Mouse (Mus musculus): ENCODE results near the gene Wdr83os. TPM values are rescaled to one million over a fixed set of nuclear protein-coding genes. Genes with fewer than 3 reads are reported as not detected.

Gene Wdr83os
- polyA plus RNA-seq, 1 experiment = 166 TPM

DNA sequence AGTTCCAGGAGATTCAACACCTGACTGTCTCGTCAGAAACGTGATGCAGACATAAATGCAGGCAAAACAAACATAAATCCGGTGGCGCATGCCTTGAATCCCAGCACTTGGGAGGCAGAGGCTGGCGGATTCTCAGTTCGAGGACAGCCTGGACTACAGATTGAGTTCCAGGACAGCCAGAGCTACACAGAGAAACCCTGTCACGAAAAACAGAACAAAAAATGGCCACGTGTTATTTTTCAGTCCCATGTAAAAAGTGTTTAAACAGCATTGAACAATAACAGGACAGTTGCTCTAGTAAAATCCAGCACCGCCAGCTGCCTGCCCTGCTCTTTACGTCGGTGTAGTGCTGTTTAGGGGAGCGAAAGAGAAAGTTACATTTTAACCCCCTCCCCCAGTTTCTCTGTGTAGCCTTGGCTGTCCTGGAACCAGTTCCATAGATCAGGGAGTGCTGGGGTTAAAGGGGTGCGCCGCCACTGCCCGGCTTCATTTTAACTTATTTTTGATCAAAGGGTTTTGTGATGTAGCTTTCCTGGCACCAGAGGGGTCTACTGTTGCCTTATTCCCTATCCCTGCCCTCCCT, 44.7 kb upstream of the Wdr83os start:
- peak overlapping the region; percentile 94 for H3K4me2 ChIP-seq (ENCODE audit: low read depth)
- peak overlapping the region; percentile 42 for H3ac ChIP-seq (ENCODE audit: control insufficient read depth, insufficient read length)
- H3K36me3 ChIP-seq (ENCODE audit: control insufficient read depth, insufficient read depth) = peaks cover 19% of the 10 kb centered on the region
- H3K79me2 ChIP-seq (ENCODE audit: control insufficient read depth, insufficient read depth) = peaks cover 42% of the 10 kb centered on the region
- TF ChIP-seq USF1 (IDR thresholded peaks at IDR 0.05; ENCODE audit: low read depth) = peak; percentile 15
- TF ChIP-seq POLR2AphosphoS2 (IDR thresholded peaks at IDR 0.05; ENCODE audit: insufficient read length, low read depth) = peak; percentile 44
- no peak for TF ChIP-seq POLR2A (IDR thresholded peaks at IDR 0.05; ENCODE audit: insufficient read length, low read depth)
- H3K27me3 ChIP-seq (ENCODE audit: control insufficient read depth, insufficient read depth, insufficient read length) = no peaks in the 10 kb centered on the region
- peak overlapping the region; percentile 95 for H3K4me3 ChIP-seq

DNA sequence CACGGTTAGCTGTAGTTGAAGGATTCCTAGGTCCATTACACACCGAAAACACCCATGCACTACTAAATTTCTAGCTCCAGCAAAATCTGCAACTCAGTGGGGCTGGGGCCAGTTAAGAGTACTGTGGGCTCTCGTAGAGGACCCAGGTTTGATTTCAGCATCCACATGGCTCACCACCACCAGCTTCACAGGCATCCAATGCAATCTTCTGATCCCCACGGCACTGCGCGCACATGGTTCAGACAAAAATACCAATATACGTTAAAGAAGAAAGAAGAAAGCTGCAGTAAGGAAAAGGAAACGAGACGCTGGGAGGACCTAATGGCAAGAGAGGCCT, 44.2 kb upstream of the Wdr83os start:
- Histone ChIP-seq H3K27me3 (ENCODE audit: control insufficient read depth, insufficient read depth, insufficient read length) (no peaks in the 10 kb centered on the region), H3K79me2 (ENCODE audit: control insufficient read depth, insufficient read depth) (peaks cover 47% of the 10 kb centered on the region), H3ac (ENCODE audit: control insufficient read depth, insufficient read length) (peak overlapping the region; percentile 42), H3K4me3 (peak overlapping the region; percentile 95), H3K36me3 (ENCODE audit: control insufficient read depth, insufficient read depth) (peaks cover 22% of the 10 kb centered on the region), H3K4me2 (ENCODE audit: low read depth) (peak overlapping the region; percentile 94)
- TF ChIP-seq MAX (IDR thresholded peaks at IDR 0.05; ENCODE audit: low read depth) = no peak
- TF ChIP-seq MYOG (IDR thresholded peaks at IDR 0.05; ENCODE audit: control insufficient read depth in 1 of 3, insufficient read depth in 1 of 3, insufficient read length in 2 of 3, low read depth in 2 of 3) = no peak
- no peak for TF ChIP-seq POLR2AphosphoS2 (IDR thresholded peaks at IDR 0.05; ENCODE audit: insufficient read length, low read depth)
- no peak for TF ChIP-seq POLR2A (IDR thresholded peaks at IDR 0.05; ENCODE audit: insufficient read length, low read depth)
- TF ChIP-seq TCF12 (IDR thresholded peaks at IDR 0.05; ENCODE audit: insufficient read depth, poor library complexity, severe bottlenecking) = no peak
- no peak for TF ChIP-seq TCF3 (IDR thresholded peaks at IDR 0.05; ENCODE audit: insufficient read length, low read depth)

DNA sequence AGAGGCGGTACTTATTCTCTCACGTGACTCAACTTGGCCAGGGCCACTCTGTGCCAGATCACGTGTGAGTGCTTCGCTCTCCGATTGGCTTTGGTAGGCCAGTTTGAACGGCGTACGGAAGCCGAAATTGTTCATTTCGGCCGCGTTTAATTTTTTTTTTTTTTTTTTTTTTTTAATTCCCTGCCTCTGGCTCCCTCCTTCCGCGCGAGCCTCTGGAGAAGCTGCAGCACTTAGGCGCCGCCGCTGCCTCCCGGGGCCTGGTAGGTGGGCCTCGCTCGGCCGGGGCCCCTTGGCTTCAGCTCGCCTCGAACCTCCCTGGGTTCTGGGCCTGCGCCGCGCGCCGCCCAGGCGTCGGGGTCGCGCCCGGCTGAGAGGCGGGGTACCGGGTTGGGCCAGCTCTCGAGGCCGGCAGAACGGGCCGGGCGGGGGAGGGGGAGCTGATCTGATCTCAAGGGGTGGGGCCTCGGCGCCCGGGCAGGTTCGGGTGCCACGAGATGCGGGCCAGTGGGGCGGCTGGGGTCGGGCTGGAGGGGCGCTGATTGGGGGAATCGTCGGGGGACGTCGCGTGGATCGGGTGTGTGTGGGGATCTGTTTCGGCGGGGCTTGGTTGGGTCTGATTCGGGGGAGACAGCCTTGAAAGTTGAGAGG, 43.7 kb upstream of the Wdr83os start, which contains the start of gene Tnpo2:
Gene Tnpo2 (plus strand): TSS at position 198 of the 648 bp plus-strand sequence.
- Histone ChIP-seq H3K4me2 (ENCODE audit: low read depth) (peak within 1 kb of the TSS; percentile 94), H3ac (ENCODE audit: control insufficient read depth, insufficient read length) (peak within 1 kb of the TSS; percentile 42), H3K27me3 (ENCODE audit: control insufficient read depth, insufficient read depth, insufficient read length) (no peaks in the 10 kb centered on the region), H3K36me3 (ENCODE audit: control insufficient read depth, insufficient read depth) (peaks cover 22% of the 10 kb centered on the region), H3K4me3 (peak within 1 kb of the TSS; percentile 95), H3K79me2 (ENCODE audit: control insufficient read depth, insufficient read depth) (peaks cover 52% of the 10 kb centered on the region)
- TF ChIP-seq POLR2AphosphoS2 (IDR thresholded peaks at IDR 0.05; ENCODE audit: insufficient read length, low read depth) (peak; percentile 82), USF1 (IDR thresholded peaks at IDR 0.05; ENCODE audit: low read depth) (peak; percentile 97), MYOD1 (IDR thresholded peaks at IDR 0.05; ENCODE audit: control insufficient read depth in 1 of 3, insufficient read length in 2 of 3, low read depth in 2 of 3) (no peak), MAX (IDR thresholded peaks at IDR 0.05; ENCODE audit: low read depth) (no peak), E2F4 (IDR thresholded peaks at IDR 0.05; ENCODE audit: insufficient read depth) (peak; percentile 25), SRF (IDR thresholded peaks at IDR 0.05; ENCODE audit: control insufficient read depth, insufficient read length, low read depth) (no peak), TCF12 (IDR thresholded peaks at IDR 0.05; ENCODE audit: insufficient read depth, poor library complexity, severe bottlenecking) (no peak), CEBPB (IDR thresholded peaks at IDR 0.05; ENCODE audit: insufficient read depth, poor library complexity, severe bottlenecking) (no peak), MYOG (IDR thresholded peaks at IDR 0.05; ENCODE audit: control insufficient read depth in 1 of 3, insufficient read depth in 1 of 3, insufficient read length in 2 of 3, low read depth in 2 of 3) (peak in 1 of 3 experiments; percentile 3), POLR2A (IDR thresholded peaks at IDR 0.05; ENCODE audit: insufficient read length, low read depth) (peak; percentile 55), TCF3 (IDR thresholded peaks at IDR 0.05; ENCODE audit: insufficient read length, low read depth) (no peak), REST (IDR thresholded peaks at IDR 0.05; ENCODE audit: insufficient read depth, insufficient read length) (no peak)

DNA sequence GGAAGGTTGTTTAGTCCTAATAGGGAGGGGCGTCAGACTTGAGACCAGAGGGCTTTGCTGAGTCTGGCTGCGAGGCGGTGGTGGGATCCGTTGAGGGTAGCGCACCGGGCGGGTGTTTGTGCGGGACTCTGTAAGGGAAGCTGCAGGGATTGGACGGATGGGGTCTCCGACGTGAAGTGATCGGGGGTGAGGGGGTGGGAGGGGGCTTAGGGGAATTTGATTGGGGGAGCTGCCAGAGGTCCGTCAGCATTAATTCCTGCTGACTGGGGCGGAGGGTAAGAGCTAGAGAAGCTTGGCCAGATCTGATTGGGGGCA, 43.2 kb upstream of the Wdr83os start:
- H3K4me3 ChIP-seq = peak overlapping the region; percentile 95
- H3K4me2 ChIP-seq (ENCODE audit: low read depth) = peak overlapping the region; percentile 70
- no peaks in the 10 kb centered on the region for H3K27me3 ChIP-seq (ENCODE audit: control insufficient read depth, insufficient read depth, insufficient read length)
- H3K36me3 ChIP-seq (ENCODE audit: control insufficient read depth, insufficient read depth) = peaks cover 26% of the 10 kb centered on the region
- TF ChIP-seq MYOG (IDR thresholded peaks at IDR 0.05; ENCODE audit: control insufficient read depth in 1 of 3, insufficient read depth in 1 of 3, insufficient read length in 2 of 3, low read depth in 2 of 3) (no peak), TCF12 (IDR thresholded peaks at IDR 0.05; ENCODE audit: insufficient read depth, poor library complexity, severe bottlenecking) (no peak), CEBPB (IDR thresholded peaks at IDR 0.05; ENCODE audit: insufficient read depth, poor library complexity, severe bottlenecking) (no peak)
- peaks cover 52% of the 10 kb centered on the region for H3K79me2 ChIP-seq (ENCODE audit: control insufficient read depth, insufficient read depth)
- peak overlapping the region; percentile 42 for H3ac ChIP-seq (ENCODE audit: control insufficient read depth, insufficient read length)

DNA sequence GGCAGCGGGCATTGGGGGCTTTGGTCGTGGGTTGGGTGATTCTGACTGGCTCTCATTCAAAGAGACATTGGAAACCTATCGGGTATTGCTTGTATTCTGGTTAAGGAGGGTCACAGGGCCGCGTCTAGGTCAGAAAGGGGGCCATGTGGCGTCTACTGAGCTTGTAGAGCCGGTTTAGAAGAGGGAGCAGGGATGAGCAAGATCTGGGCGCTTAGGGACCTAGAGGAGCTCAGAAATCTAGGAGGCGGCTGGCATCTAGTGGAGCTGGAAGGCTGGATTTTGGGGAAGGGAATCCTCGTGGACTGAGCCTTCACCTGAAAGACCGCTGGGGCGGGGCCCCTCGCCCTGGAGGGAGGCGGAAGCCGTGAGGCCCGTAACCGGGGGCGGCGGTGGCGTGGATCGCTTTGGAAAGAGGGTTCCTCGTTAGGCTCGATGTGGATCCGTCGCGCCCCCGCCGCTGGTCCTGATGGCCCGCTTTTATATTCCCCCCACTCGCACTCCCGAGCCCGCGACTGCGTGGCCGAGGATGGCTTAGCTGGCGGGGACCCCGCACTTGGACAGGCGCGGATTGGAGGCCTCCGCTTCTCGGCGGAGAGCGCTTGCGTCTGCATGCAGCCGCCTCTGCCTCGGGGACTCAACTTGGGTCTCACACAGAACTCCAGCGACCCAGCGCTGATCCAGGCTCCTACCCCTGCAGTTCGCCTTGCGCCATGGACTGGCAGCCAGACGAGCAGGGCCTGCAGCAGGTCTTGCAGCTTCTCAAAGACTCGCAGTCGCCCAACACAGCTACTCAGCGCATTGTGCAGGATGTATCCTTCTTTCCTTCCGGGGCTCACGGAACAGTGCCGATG, 42.6 kb upstream of the Wdr83os start:
- Histone ChIP-seq H3K4me3 (peak overlapping the region; percentile 95), H3K4me2 (ENCODE audit: low read depth) (peak overlapping the region; percentile 70), H3K79me2 (ENCODE audit: control insufficient read depth, insufficient read depth) (peaks cover 50% of the 10 kb centered on the region), H3K36me3 (ENCODE audit: control insufficient read depth, insufficient read depth) (peaks cover 26% of the 10 kb centered on the region), H3ac (ENCODE audit: control insufficient read depth, insufficient read length) (peak overlapping the region; percentile 42), H3K27me3 (ENCODE audit: control insufficient read depth, insufficient read depth, insufficient read length) (no peaks in the 10 kb centered on the region)
- TF ChIP-seq POLR2AphosphoS2 (IDR thresholded peaks at IDR 0.05; ENCODE audit: insufficient read length, low read depth) (peak; percentile 31), MYOG (IDR thresholded peaks at IDR 0.05; ENCODE audit: control insufficient read depth in 1 of 3, insufficient read depth in 1 of 3, insufficient read length in 2 of 3, low read depth in 2 of 3) (no peak)
